Mouse (Mus musculus): ENCODE measurements around the gene Defa35.
A peak's percentile ranks its signal among the peaks of the same experiment; 100 is the strongest.
"Not testable (repeated sequence)": the region's sequence is repeated elsewhere in the genome, so short reads cannot be mapped to it uniquely, and the experiment has no call there.

Defa35 gene

DNA sequence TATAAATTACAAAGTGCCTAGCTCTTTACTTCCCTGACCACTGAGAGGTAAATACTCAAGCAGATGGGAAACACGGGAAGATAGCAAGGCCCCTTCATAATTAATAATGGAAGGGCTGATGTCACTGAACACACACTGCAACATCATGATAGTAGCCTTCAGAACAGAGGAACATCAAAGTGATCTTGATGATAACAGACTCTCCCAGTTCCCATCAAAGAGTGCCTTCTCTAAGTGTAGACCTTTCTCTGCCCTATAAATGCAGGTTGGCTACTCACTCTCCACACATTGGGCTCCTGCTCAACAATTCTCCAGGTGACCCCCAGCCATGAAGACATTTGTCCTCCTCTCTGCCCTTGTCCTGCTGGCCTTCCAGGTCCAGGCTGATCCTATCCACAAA lies at the start of gene Defa35:
Defa35 (plus strand) TSS at position 301 of the 400 bp plus-strand sequence.
- not testable (repeated sequence) for H3K4me1 ChIP-seq (replicated peaks; ENCODE audit: low read depth, low read length); H3K4me3 ChIP-seq (replicated peaks; ENCODE audit: low read length); H3K9me3 ChIP-seq (ENCODE audit: low read length); H3K27me3 ChIP-seq (ENCODE audit: insufficient read depth, low read length); H3K36me3 ChIP-seq (ENCODE audit: insufficient read depth, low read length)

GRCm38 (mm10) chr8:21025245-21025644 lies 39.6 kb upstream of the Defa35 start, which contains the start of gene Defa21:
Gene Defa21 (plus strand): TSS chr8:21025545.
- not testable (repeated sequence) for H3K4me3 ChIP-seq (replicated peaks; ENCODE audit: low read length); H3K36me3 ChIP-seq (ENCODE audit: insufficient read depth, low read length); H3K4me1 ChIP-seq (replicated peaks; ENCODE audit: low read depth, low read length); H3K9me3 ChIP-seq (ENCODE audit: low read length); H3K27me3 ChIP-seq (ENCODE audit: insufficient read depth, low read length)

DNA sequence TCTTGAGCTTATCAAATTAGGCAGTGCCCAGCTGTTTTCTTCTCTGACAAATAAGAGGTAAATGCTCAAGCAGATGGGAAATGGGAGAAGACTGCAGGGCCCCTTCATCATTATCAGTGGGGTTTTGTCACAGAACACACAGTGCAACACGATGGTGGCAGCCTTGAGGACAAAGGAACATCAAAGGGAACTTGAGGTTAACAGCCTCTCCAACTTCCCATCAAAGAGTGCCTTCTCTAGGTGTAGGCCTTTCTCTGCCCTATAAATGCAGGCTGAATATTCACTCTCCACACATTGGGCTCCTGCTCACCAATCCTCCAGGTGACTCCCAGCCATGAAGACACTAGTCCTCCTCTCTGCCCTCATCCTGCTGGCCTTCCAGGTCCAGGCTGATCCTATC lies 10.1 kb upstream of the Defa35 start, which contains the start of gene Defa23:
Defa23 (plus strand) TSS at position 301 of the 400 bp plus-strand sequence.
- not testable (repeated sequence) for H3K4me1 ChIP-seq (replicated peaks; ENCODE audit: low read depth, low read length); H3K4me3 ChIP-seq (replicated peaks; ENCODE audit: low read length); H3K9me3 ChIP-seq (ENCODE audit: low read length); H3K36me3 ChIP-seq (ENCODE audit: insufficient read depth, low read length); H3K27me3 ChIP-seq (ENCODE audit: insufficient read depth, low read length)

- H3K4me1 ChIP-seq (replicated peaks; ENCODE audit: low read depth, low read length); H3K27me3 ChIP-seq (ENCODE audit: insufficient read depth, low read length); H3K4me3 ChIP-seq (replicated peaks; ENCODE audit: low read length); H3K9me3 ChIP-seq (ENCODE audit: low read length); H3K36me3 ChIP-seq (ENCODE audit: insufficient read depth, low read length): not testable (repeated sequence)
These were observed 19.3 kb downstream of the Defa35 start, which contains the start of gene Defa25 for GRCm38 (mm10) chr8:21084142-21084541. Gene Defa25 (plus strand): TSS chr8:21084442.

DNA sequence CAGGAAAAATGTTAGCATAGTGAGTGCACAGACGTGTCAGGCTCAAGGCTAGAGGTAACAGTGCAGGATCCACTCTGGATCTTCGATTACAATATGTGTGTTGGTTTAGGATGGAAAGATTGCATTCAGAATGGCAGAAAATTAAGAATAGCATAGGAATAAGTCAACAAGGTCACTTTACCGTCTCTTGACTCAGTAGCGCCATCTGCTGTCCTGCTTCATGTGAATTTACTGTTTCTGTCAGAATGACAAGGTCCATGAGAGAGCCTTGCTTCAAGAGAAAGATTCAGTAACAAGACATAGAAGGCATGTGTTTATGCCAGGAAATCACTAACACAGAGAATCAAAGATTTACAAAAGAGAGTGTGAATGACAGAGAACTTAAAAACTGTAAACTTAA lies 28.3 kb downstream of the Defa35 start:
- Histone ChIP-seq H3K4me3 (replicated peaks; ENCODE audit: low read length) (no peak overlapping the region), H3K9me3 (ENCODE audit: low read length) (0 out of 2 replicates have a peak, but pooled peaks cover 3% of the 10 kb centered on the region), H3K27me3 (ENCODE audit: insufficient read depth, low read length) (no peaks in the 10 kb centered on the region), H3K4me1 (replicated peaks; ENCODE audit: low read depth, low read length) (no peaks in the 10 kb centered on the region), H3K36me3 (ENCODE audit: insufficient read depth, low read length) (no peaks in the 10 kb centered on the region)
- peak; percentile 71 for TF ChIP-seq CTCF (conservative IDR thresholded peaks at IDR 0.05; ENCODE audit: low read length)
- TF ChIP-seq POU5F1 (IDR thresholded peaks at IDR 0.05; ENCODE audit: borderline replicate concordance, low read length): no peak
- no peak for TF ChIP-seq NANOG (IDR thresholded peaks at IDR 0.05; ENCODE audit: borderline replicate concordance, low read length)

GRCm38 (mm10) chr8:21095950-21096349 lies 31.1 kb downstream of the Defa35 start, which contains the start of gene Gm14851:
Gene Gm14851 (minus strand): TSS chr8:21096050.
- not testable (repeated sequence) for H3K4me3 ChIP-seq (replicated peaks; ENCODE audit: low read length); H3K36me3 ChIP-seq (ENCODE audit: insufficient read depth, low read length); H3K9me3 ChIP-seq (ENCODE audit: low read length); H3K4me1 ChIP-seq (replicated peaks; ENCODE audit: low read depth, low read length); H3K27me3 ChIP-seq (ENCODE audit: insufficient read depth, low read length)

Data from E14TG2a.4 (cell line).